Mouse (Mus musculus): ENCODE measurements around the gene Fat2.

The Fat2 gene

GRCm38 (mm10) chr11:55329868-55330772 is 6.2 kb downstream of the Fat2 start:
- no peak for DNase-seq

GRCm38 (mm10) chr11:55327558-55328409 is 8.6 kb downstream of the Fat2 start:
- DNase-seq, result no peak

- DNase-seq, result no peak
Observed at GRCm38 (mm10) chr11:55327111-55327510, 9.3 kb downstream of the Fat2 start.

GRCm38 (mm10) chr11:55326211-55326610 is 10.2 kb downstream of the Fat2 start:
- peak in 1 of 2 experiments; percentile 4 for DNase-seq

GRCm38 (mm10) chr11:55323854-55324253 is 12.5 kb downstream of the Fat2 start:
- no peak for DNase-seq

- no peak for DNase-seq
Observed at GRCm38 (mm10) chr11:55320990-55321389, 15.4 kb downstream of the Fat2 start.

- no peak for DNase-seq
Observed at GRCm38 (mm10) chr11:55315966-55316365, 20.4 kb downstream of the Fat2 start.

GRCm38 (mm10) chr11:55314704-55315047 is 21.7 kb downstream of the Fat2 start:
- no peak for DNase-seq

- DNase-seq, result peak in 1 of 2 experiments; percentile 10
Observed at GRCm38 (mm10) chr11:55313768-55314703, 22.3 kb downstream of the Fat2 start.

GRCm38 (mm10) chr11:55302350-55302749 is 34.0 kb downstream of the Fat2 start:
- no peak for DNase-seq

- no peak for DNase-seq
Observed at GRCm38 (mm10) chr11:55293179-55293578, 43.2 kb downstream of the Fat2 start.

GRCm38 (mm10) chr11:55291901-55292300 is 44.5 kb downstream of the Fat2 start:
- DNase-seq, result no peak

GRCm38 (mm10) chr11:55289851-55290391 is 46.4 kb downstream of the Fat2 start:
- DNase-seq, result no peak

GRCm38 (mm10) chr11:55274756-55275155 is 61.6 kb downstream of the Fat2 start:
- DNase-seq, result no peak

- DNase-seq, result no peak
Observed at GRCm38 (mm10) chr11:55268580-55268979, 67.8 kb downstream of the Fat2 start.

GRCm38 (mm10) chr11:55265647-55266046 is 70.7 kb downstream of the Fat2 start:
- no peak for DNase-seq

GRCm38 (mm10) chr11:55264318-55264717 is 72.0 kb downstream of the Fat2 start:
- DNase-seq, result no peak

- no peak for DNase-seq
Observed at GRCm38 (mm10) chr11:55262000-55262399, 74.4 kb downstream of the Fat2 start.

GRCm38 (mm10) chr11:55261105-55261504 is 75.3 kb downstream of the Fat2 start:
- DNase-seq, result no peak

- DNase-seq, result peak; percentile 83 to 91
Observed at GRCm38 (mm10) chr11:55253391-55253790, 83.0 kb downstream of the Fat2 start.

- DNase-seq, result no peak
Observed at GRCm38 (mm10) chr11:55250527-55250926, 85.8 kb downstream of the Fat2 start.

- DNase-seq, result peak; percentile 73 to 80
Observed at GRCm38 (mm10) chr11:55240556-55240955, 95.8 kb downstream of the Fat2 start.
